Mouse (Mus musculus) R1 (cell line): ENCODE data around the gene D5Ertd579e.

Experiments used
- DNase-seq: peaks from one replicate; pipeline ENCODE4 v3.0.0-alpha.2; 2018; ENCODE audit warnings: low read depth, low spot score

Gene D5Ertd579e

GRCm38 (mm10) chr5:36720710-36721375 lies 25.0 kb upstream of the D5Ertd579e start:
- no peak for DNase-seq

GRCm38 (mm10) chr5:36720219-36720618 lies 24.4 kb upstream of the D5Ertd579e start:
- DNase-seq: no peak

- no peak for DNase-seq
Measured at GRCm38 (mm10) chr5:36719601-36720000, 23.8 kb upstream of the D5Ertd579e start.

- DNase-seq: no peak
Measured at GRCm38 (mm10) chr5:36719135-36719534, 23.3 kb upstream of the D5Ertd579e start.

GRCm38 (mm10) chr5:36717889-36718288 lies 22.1 kb upstream of the D5Ertd579e start:
- DNase-seq: no peak

- DNase-seq: no peak
Measured at GRCm38 (mm10) chr5:36716816-36717215, 21.0 kb upstream of the D5Ertd579e start.

- no peak for DNase-seq
Measured at GRCm38 (mm10) chr5:36714832-36715231, 19.0 kb upstream of the D5Ertd579e start.

- no peak for DNase-seq
Measured at GRCm38 (mm10) chr5:36713693-36714092, 17.9 kb upstream of the D5Ertd579e start.

GRCm38 (mm10) chr5:36712553-36713534 lies 17.0 kb upstream of the D5Ertd579e start:
- peak; percentile 83 for DNase-seq

- DNase-seq: no peak
Measured at GRCm38 (mm10) chr5:36711863-36712262, 16.0 kb upstream of the D5Ertd579e start.

- DNase-seq: no peak
Measured at GRCm38 (mm10) chr5:36705792-36706191, 10.0 kb upstream of the D5Ertd579e start.

GRCm38 (mm10) chr5:36705390-36705789 lies 9.6 kb upstream of the D5Ertd579e start:
- DNase-seq: no peak

GRCm38 (mm10) chr5:36704684-36705083 lies 8.9 kb upstream of the D5Ertd579e start:
- no peak for DNase-seq

GRCm38 (mm10) chr5:36700939-36701620 lies 5.3 kb upstream of the D5Ertd579e start:
- no peak for DNase-seq

GRCm38 (mm10) chr5:36698689-36699088 lies 2.9 kb upstream of the D5Ertd579e start:
- DNase-seq: no peak

- DNase-seq: no peak
Measured at GRCm38 (mm10) chr5:36698067-36698670, 2.3 kb upstream of the D5Ertd579e start.

- peak; percentile 36 for DNase-seq
Measured at GRCm38 (mm10) chr5:36696504-36697300, 878 bp upstream of the D5Ertd579e start.

GRCm38 (mm10) chr5:36695005-36695404 lies 819 bp downstream of the D5Ertd579e start:
- peak; percentile 48 for DNase-seq

GRCm38 (mm10) chr5:36693651-36694050 lies 2.2 kb downstream of the D5Ertd579e start:
- no peak for DNase-seq

- DNase-seq: no peak
Measured at GRCm38 (mm10) chr5:36691423-36691822, 4.4 kb downstream of the D5Ertd579e start.

GRCm38 (mm10) chr5:36685170-36685569 lies 10.7 kb downstream of the D5Ertd579e start:
- DNase-seq: peak; percentile 8
